ENCODE assay signal across 13 mouse cellular contexts in genomic region chr12:5269936-5270335, GRCm38 (mm10).
"Had no signal": no experiment of that assay in that cellular context is flagged by ENCODE, and none has a peak within 500 bp of the region (broad histone marks: within the 10 kb centered on the region; RNA-seq: fewer than 3 reads in every experiment).

No protein-coding gene starts in this region.

- ATAC-seq: liver, embryonic 12.5 days had no signal

- H3K9ac ChIP-seq: limb, embryonic 15.5 days; liver, embryonic 12.5 days; lung, embryonic 15.5 days; neural tube, embryonic 13.5 days had no signal

- DNase-seq: kidney, adult 11 months; kidney, adult 9 months; kidney, postnatal 36 days; lung, postnatal 4 days; midbrain, embryonic 14.5 days; thymus, postnatal 4 days had no signal

- H3K27ac ChIP-seq: kidney, postnatal 0 days; limb, embryonic 15.5 days; liver, embryonic 12.5 days; lung, embryonic 15.5 days; neural tube, embryonic 13.5 days; stomach, postnatal 0 days had no signal

- H3K4me3 ChIP-seq: limb, embryonic 15.5 days; liver, embryonic 12.5 days; lung, embryonic 15.5 days; midbrain, embryonic 10.5 days; neural tube, embryonic 13.5 days had no signal

- H3K9me3 ChIP-seq: limb, embryonic 15.5 days; liver, embryonic 12.5 days; lung, embryonic 15.5 days; neural tube, embryonic 13.5 days had no signal

- H3K36me3 ChIP-seq: limb, embryonic 15.5 days; liver, embryonic 12.5 days; lung, embryonic 15.5 days; midbrain, embryonic 10.5 days; neural tube, embryonic 13.5 days had no signal

- H3K4me2 ChIP-seq: limb, embryonic 15.5 days; liver, embryonic 12.5 days; lung, embryonic 15.5 days; neural tube, embryonic 13.5 days had no signal

- H3K27me3 ChIP-seq: limb, embryonic 15.5 days; liver, embryonic 12.5 days; lung, embryonic 15.5 days; neural tube, embryonic 13.5 days had no signal
